Mouse (Mus musculus) cerebral cortex, adult 2 months (tissue): ENCODE measurements around the gene Tgif2.

Experiments
- WGBS: fragments of 180-500 bp; shearing (Covaris S2); methylation state at CpG from one replicate; pipeline ENCODE4 v1.1.7; 2018; 5-methylcytosine and 5-hydroxymethylcytosine counted together

Gene Tgif2

GRCm38 (mm10) chr2:156874760-156875510 lies 35.1 kb downstream of the Tgif2 start:
- WGBS, result 86% methylated on average over 4 of the region's 4 CpGs

GRCm38 (mm10) chr2:156877726-156878125 lies 37.9 kb downstream of the Tgif2 start:
- WGBS, result 56% methylated on average over 9 of the region's 9 CpGs

- WGBS, result 95% methylated on average over 3 of the region's 3 CpGs
Measured at GRCm38 (mm10) chr2:156879541-156879940, 39.7 kb downstream of the Tgif2 start.

- WGBS, result 72% methylated on average over 10 of the region's 10 CpGs
Measured at GRCm38 (mm10) chr2:156882431-156883001, 42.7 kb downstream of the Tgif2 start.

GRCm38 (mm10) chr2:156884396-156885211 lies 44.8 kb downstream of the Tgif2 start:
- 81% methylated on average over 10 of the region's 10 CpGs for WGBS

- 74% methylated on average over 2 of the region's 2 CpGs for WGBS
Measured at GRCm38 (mm10) chr2:156885666-156886065, 45.9 kb downstream of the Tgif2 start.

- WGBS, result 79% methylated on average over 10 of the region's 10 CpGs
Measured at GRCm38 (mm10) chr2:156886084-156886631, 46.4 kb downstream of the Tgif2 start.

GRCm38 (mm10) chr2:156887017-156887416 lies 47.2 kb downstream of the Tgif2 start, which contains the start of gene Sla2:
Sla2 (minus strand) TSS chr2:156887192.
- WGBS, result 87% methylated on average over 6 of the region's 6 CpGs

GRCm38 (mm10) chr2:156888490-156888889 lies 48.7 kb downstream of the Tgif2 start:
- WGBS, result 33% methylated on average over 3 of the region's 3 CpGs

GRCm38 (mm10) chr2:156892240-156892639 lies 52.4 kb downstream of the Tgif2 start:
- WGBS, result 61% methylated on average over 3 of the region's 3 CpGs

- WGBS, result 70% methylated on average over 6 of the region's 6 CpGs
Measured at GRCm38 (mm10) chr2:156892821-156893220, 53.0 kb downstream of the Tgif2 start.

GRCm38 (mm10) chr2:156894496-156895265 lies 54.9 kb downstream of the Tgif2 start:
- 71% methylated on average over 15 of the region's 15 CpGs for WGBS

GRCm38 (mm10) chr2:156896384-156896914 lies 56.6 kb downstream of the Tgif2 start:
- WGBS, result 55% methylated on average over 9 of the region's 9 CpGs

GRCm38 (mm10) chr2:156897034-156897433 lies 57.2 kb downstream of the Tgif2 start:
- WGBS, result 53% methylated on average over 9 of the region's 9 CpGs

- 45% methylated on average over 4 of the region's 4 CpGs for WGBS
Measured at GRCm38 (mm10) chr2:156898374-156898773, 58.6 kb downstream of the Tgif2 start.

- 47% methylated on average over 4 of the region's 4 CpGs for WGBS
Measured at GRCm38 (mm10) chr2:156899184-156899583, 59.4 kb downstream of the Tgif2 start.

GRCm38 (mm10) chr2:156901344-156901743 lies 61.5 kb downstream of the Tgif2 start:
- 97% methylated on average over 2 of the region's 2 CpGs for WGBS

- WGBS, result 72% methylated on average over 6 of the region's 6 CpGs
Measured at GRCm38 (mm10) chr2:156901883-156902282, 62.1 kb downstream of the Tgif2 start.

- WGBS, result 69% methylated on average over 4 of the region's 4 CpGs
Measured at GRCm38 (mm10) chr2:156902411-156902810, 62.6 kb downstream of the Tgif2 start.

- 61% methylated on average over 2 of the region's 2 CpGs for WGBS
Measured at GRCm38 (mm10) chr2:156903367-156903766, 63.6 kb downstream of the Tgif2 start.
